33 mouse cellular contexts compared by ENCODE assay signal in genomic region chr7:135395242-135395641, GRCm38 (mm10). TPM values are rescaled to one million over a fixed set of nuclear protein-coding genes. Genes with fewer than 3 reads are reported as not detected.
DNase-seq lines count a peak whose midpoint lies in the region; ATAC-seq and TF ChIP-seq lines count a peak whose summit lies in the region.
"Had no signal": no experiment of that assay in that cellular context is flagged by ENCODE, and none has a peak within 500 bp of the region (broad histone marks: within the 10 kb centered on the region; RNA-seq: fewer than 3 reads in every experiment).

No protein-coding gene starts in this region.

- H3K4me3 ChIP-seq in heart, embryonic 11.5 days (ENCODE audit: low read depth, low read length): no peak overlapping the region
- H3K4me3 ChIP-seq in liver, embryonic 11.5 days (ENCODE audit: low read depth, low read length): no peak overlapping the region
- H3K4me3 ChIP-seq in liver, embryonic 14.5 days (ENCODE audit: insufficient read depth in 1 of 2, low read depth in 2 of 2, low read length in 2 of 2): no peak overlapping the region
- H3K4me3 ChIP-seq in forebrain, embryonic 16.5 days (replicated peaks; ENCODE audit: low read length): no peak overlapping the region
- H3K4me3 ChIP-seq: embryonic facial prominence, embryonic 12.5 days; embryonic facial prominence, embryonic 15.5 days; forebrain, embryonic 13.5 days; gastrocnemius, adult 2 months had no signal

- no peak overlapping the region for H3K27ac ChIP-seq in heart, embryonic 11.5 days (ENCODE audit: low read depth, low read length)
- no peak overlapping the region for H3K27ac ChIP-seq in liver, embryonic 11.5 days (ENCODE audit: low read depth, low read length)
- no peak overlapping the region for H3K27ac ChIP-seq in liver, embryonic 14.5 days
- H3K27ac ChIP-seq in forebrain, embryonic 16.5 days (ENCODE audit: low read length): no peak overlapping the region
- H3K27ac ChIP-seq: embryonic facial prominence, embryonic 12.5 days; embryonic facial prominence, embryonic 15.5 days; forebrain, embryonic 13.5 days; gastrocnemius, adult 2 months; hindbrain, embryonic 14.5 days; hindbrain, postnatal 0 days had no signal

- no peaks in the 10 kb centered on the region for H3K4me1 ChIP-seq in heart, embryonic 11.5 days (ENCODE audit: control insufficient read depth, insufficient read depth, low read length)
- H3K4me1 ChIP-seq in liver, embryonic 11.5 days (replicated peaks; ENCODE audit: control insufficient read depth, insufficient read depth, low read length): peaks cover 9% of the 10 kb centered on the region; the same call in 1 of the 2 replicates
- peaks cover 9 to 23% of the 10 kb centered on the region in 2 experiments for H3K4me1 ChIP-seq in liver, embryonic 14.5 days (replicated peaks; ENCODE audit: control insufficient read depth in 2 of 2, insufficient read depth in 2 of 2, low read length in 1 of 2)
- peaks cover 5% of the 10 kb centered on the region; the same call in 1 of the 2 replicates for H3K4me1 ChIP-seq in forebrain, embryonic 16.5 days (replicated peaks; ENCODE audit: control insufficient read depth, insufficient read depth, low read length)
- H3K4me1 ChIP-seq: embryonic facial prominence, embryonic 12.5 days; embryonic facial prominence, embryonic 15.5 days had no signal

- H3K27me3 ChIP-seq in heart, embryonic 11.5 days (ENCODE audit: control insufficient read depth, insufficient read depth, low read length): no peaks in the 10 kb centered on the region
- H3K27me3 ChIP-seq in liver, embryonic 11.5 days (replicated peaks; ENCODE audit: control insufficient read depth, insufficient read depth, low read length): no peaks in the 10 kb centered on the region
- no peaks in the 10 kb centered on the region for H3K27me3 ChIP-seq in liver, embryonic 14.5 days (ENCODE audit: control insufficient read depth, insufficient read depth, low read length)
- no peaks in the 10 kb centered on the region for H3K27me3 ChIP-seq in forebrain, embryonic 16.5 days (replicated peaks; ENCODE audit: control insufficient read depth, insufficient read depth, low read length)
- H3K27me3 ChIP-seq: embryonic facial prominence, embryonic 12.5 days; embryonic facial prominence, embryonic 15.5 days had no signal

- no peak overlapping the region for H3K9ac ChIP-seq in heart, embryonic 11.5 days (ENCODE audit: low read depth, low read length)
- H3K9ac ChIP-seq in liver, embryonic 11.5 days (ENCODE audit: low read depth, low read length): no peak overlapping the region
- H3K9ac ChIP-seq in liver, embryonic 14.5 days (replicated peaks): no peak overlapping the region
- H3K9ac ChIP-seq in forebrain, embryonic 16.5 days (replicated peaks; ENCODE audit: low read depth, low read length): no peak overlapping the region
- H3K9ac ChIP-seq: embryonic facial prominence, embryonic 12.5 days; embryonic facial prominence, embryonic 15.5 days; forebrain, embryonic 13.5 days; forebrain, postnatal 0 days; hindbrain, embryonic 14.5 days had no signal

- DNase-seq in heart, postnatal 10 days: no peak
- DNase-seq in liver, embryonic 11.5 days (ENCODE audit: low spot score): no peak
- no peak for DNase-seq in liver, embryonic 14.5 days (ENCODE audit: low read depth in 3 of 3, low spot score in 3 of 3)
- no peak for DNase-seq in adrenal gland, adult (ENCODE audit: inconsistent age in 2 of 2, low spot score in 1 of 2)
- no peak for DNase-seq in lung, adult 18-20 months
- DNase-seq: adrenal gland, postnatal 10 days; adrenal gland, postnatal 36 days; cerebellum, adult 18-20 months; cerebellum, adult 9-10 months; cerebellum, postnatal 14 days; forebrain, postnatal 0 days; gastrocnemius, adult 2 months; gastrocnemius, postnatal 14 days; heart, adult 18-20 months; heart, postnatal 4 days had no signal

- H3K4me2 ChIP-seq in heart, embryonic 11.5 days: no peak overlapping the region
- no peak overlapping the region for H3K4me2 ChIP-seq in liver, embryonic 11.5 days
- H3K4me2 ChIP-seq in liver, embryonic 14.5 days (ENCODE audit: low read depth): no peak overlapping the region
- no peak overlapping the region for H3K4me2 ChIP-seq in forebrain, embryonic 16.5 days (ENCODE audit: low read length)
- H3K4me2 ChIP-seq: embryonic facial prominence, embryonic 12.5 days; embryonic facial prominence, embryonic 15.5 days; forebrain, embryonic 13.5 days; hindbrain, embryonic 14.5 days had no signal

- ATAC-seq in heart, embryonic 11.5 days (replicated peaks; ENCODE audit: insufficient number of reproducible peaks, low FRiP score, low TSS enrichment): peak; percentile 80; the same call in 1 of the 2 replicates
- ATAC-seq in erythroid progenitor cell, adult 5-6 weeks (replicated peaks; ENCODE audit: low FRiP score, poor library complexity, severe bottlenecking): 0 out of 2 replicates have a peak, but pooled peaks have one; percentile 64
- ATAC-seq in liver, embryonic 11.5 days (replicated peaks; ENCODE audit: low FRiP score): peak; percentile 54; the same call in 1 of the 2 replicates
- ATAC-seq in liver, embryonic 14.5 days (ENCODE audit: insufficient read depth): peak; percentile 49; the same call in 1 of the 2 replicates
- no peak for ATAC-seq in forebrain, embryonic 16.5 days
- ATAC-seq: CD4-positive, CD25-positive, alpha-beta regulatory T cell, adult 4 months; forebrain, embryonic 13.5 days; forebrain, postnatal 0 days; hindbrain, postnatal 0 days; intestine, postnatal 0 days had no signal

- TF ChIP-seq CTCF in liver, embryonic 14.5 days (IDR thresholded peaks at IDR 0.05; ENCODE audit: low read depth): no peak

- TF ChIP-seq EP300 in liver, embryonic 14.5 days (IDR thresholded peaks at IDR 0.05; ENCODE audit: low read depth): no peak

- H3K9me3 ChIP-seq in heart, embryonic 11.5 days (replicated peaks; ENCODE audit: control insufficient read depth, low read length): no peaks in the 10 kb centered on the region
- no peaks in the 10 kb centered on the region for H3K9me3 ChIP-seq in liver, embryonic 11.5 days (ENCODE audit: control insufficient read depth, low read length)
- no peaks in the 10 kb centered on the region for H3K9me3 ChIP-seq in liver, embryonic 14.5 days (ENCODE audit: control insufficient read depth, low read length)
- H3K9me3 ChIP-seq in forebrain, embryonic 16.5 days (ENCODE audit: control insufficient read depth, low read length): no peaks in the 10 kb centered on the region
- H3K9me3 ChIP-seq: embryonic facial prominence, embryonic 12.5 days; embryonic facial prominence, embryonic 15.5 days; forebrain, embryonic 13.5 days had no signal

- intact Hi-C loops in heart, postnatal 10 days (cut with DNase I): no loop called here

- no peaks in the 10 kb centered on the region for H3K36me3 ChIP-seq in heart, embryonic 11.5 days (ENCODE audit: control insufficient read depth, insufficient read depth, low read length)
- H3K36me3 ChIP-seq in liver, embryonic 11.5 days (ENCODE audit: control insufficient read depth, insufficient read depth, low read length): no peaks in the 10 kb centered on the region
- no peaks in the 10 kb centered on the region for H3K36me3 ChIP-seq in liver, embryonic 14.5 days (replicated peaks; ENCODE audit: control insufficient read depth, insufficient read depth, low read depth)
- H3K36me3 ChIP-seq in forebrain, embryonic 16.5 days (ENCODE audit: control insufficient read depth, insufficient read depth): no peaks in the 10 kb centered on the region
- H3K36me3 ChIP-seq: embryonic facial prominence, embryonic 12.5 days; embryonic facial prominence, embryonic 15.5 days had no signal

RNA-seq across cellular contexts. Expression of gene Foxi2, which starts 14.9 kb away (rescaled TPM):
- polyA plus RNA-seq in heart, embryonic 11.5 days (2014; fragmentation: Nextera tagmentation; extraction: Ambion mirVana): 0.10 and 0.15 TPM in 2 replicates
- total RNA-seq in heart, postnatal 10 days (2021): not detected
- total RNA-seq in erythroid progenitor cell, adult 5-6 weeks (2015; ENCODE audit: low replicate concordance): not detected in 2 replicates
- not detected in 2 replicates for total RNA-seq in erythroid progenitor cell, adult 5-6 weeks (2017; ENCODE audit: low replicate concordance)
- polyA plus RNA-seq in liver, embryonic 11.5 days (2014; fragmentation: Nextera tagmentation; extraction: Ambion mirVana): not detected in 2 replicates
- not detected in 2 replicates for polyA plus RNA-seq in liver, embryonic 14.5 days (2012; rRNA removed)
- not detected in 2 replicates for polyA plus RNA-seq in liver, embryonic 14.5 days (2014; fragmentation: Nextera tagmentation; extraction: Ambion mirVana)
- not detected in 2 replicates for polyA plus RNA-seq in forebrain, embryonic 16.5 days (2015; fragmentation: Nextera tagmentation; extraction: Ambion mirVana)
- total RNA-seq: adrenal gland, adult 18-20 months; adrenal gland, postnatal 10 days; adrenal gland, postnatal 36 days; common myeloid progenitor, adult 5-6 weeks; forebrain, postnatal 0 days; gastrocnemius, adult 2 months; gastrocnemius, postnatal 14 days; gastrocnemius, postnatal 4 days; heart, adult 18-20 months; heart, postnatal 4 days; MEL had no signal
- polyA plus RNA-seq: C2C12; CD4-positive, CD25-positive, alpha-beta regulatory T cell, adult 4 months; forebrain, embryonic 13.5 days; heart, embryonic 14.5 days; heart, postnatal 0 days; hindbrain, embryonic 14.5 days; intestine, embryonic 14.5 days; intestine, postnatal 0 days had no signal
